Mouse (Mus musculus): ENCODE results near the gene Slc25a27. TPM values are rescaled to one million over a fixed set of nuclear protein-coding genes. Genes with fewer than 3 reads are reported as not detected.

Gene Slc25a27
- total RNA-seq, 2 experiments from 2014 or later, result 3.0 to 5.1 TPM

Other genes with a start within 250 kb of the Slc25a27 start
- not detected in 2 replicates for gene Mep1a, start 164.4 kb downstream of the Slc25a27 start, total RNA-seq (2014; fragmentation: Nextera tagmentation)
- gene Mep1a, start 164.4 kb downstream of the Slc25a27 start, total RNA-seq (2017), result not detected in 2 replicates
- gene Ankrd66, start 123.6 kb downstream of the Slc25a27 start, total RNA-seq (2014; fragmentation: Nextera tagmentation), result not detected in 2 replicates
- not detected in 2 replicates for gene Ankrd66, start 123.6 kb downstream of the Slc25a27 start, total RNA-seq (2017)
- 1.3 TPM in 1 of 2 replicates, not detected in the other for gene Pla2g7, start 99.1 kb downstream of the Slc25a27 start, total RNA-seq (2014; fragmentation: Nextera tagmentation)
- 0.13 and 2.4 TPM in 2 replicates for gene Pla2g7, start 99.1 kb downstream of the Slc25a27 start, total RNA-seq (2017)
- gene Tdrd6, start 36.9 kb downstream of the Slc25a27 start, total RNA-seq (2014; fragmentation: Nextera tagmentation), result not detected in 2 replicates
- gene Tdrd6, start 36.9 kb downstream of the Slc25a27 start, total RNA-seq (2017), result not detected in 2 replicates
- 2.3 and 2.4 TPM in 2 replicates for gene Cyp39a1, start 211 bp upstream of the Slc25a27 start, total RNA-seq (2014; fragmentation: Nextera tagmentation)
- 4.0 and 5.2 TPM in 2 replicates for gene Cyp39a1, start 211 bp upstream of the Slc25a27 start, total RNA-seq (2017)
- gene Rcan2, start 134.1 kb upstream of the Slc25a27 start, total RNA-seq (2014; fragmentation: Nextera tagmentation), result not detected in 2 replicates
- not detected in 2 replicates for gene Rcan2, start 134.1 kb upstream of the Slc25a27 start, total RNA-seq (2017)